Mouse (Mus musculus): ENCODE results near the gene Pacsin3.

Gene Pacsin3

GRCm38 (mm10) chr2:91255661-91256150, at the start of gene Pacsin3:
TSS of gene Pacsin3 (plus strand) at chr2:91255954.
- DNase-seq, result peak; percentile 80

GRCm38 (mm10) chr2:91206254-91206775, 49.4 kb upstream of the Pacsin3 start:
- DNase-seq, result no peak

DNA sequence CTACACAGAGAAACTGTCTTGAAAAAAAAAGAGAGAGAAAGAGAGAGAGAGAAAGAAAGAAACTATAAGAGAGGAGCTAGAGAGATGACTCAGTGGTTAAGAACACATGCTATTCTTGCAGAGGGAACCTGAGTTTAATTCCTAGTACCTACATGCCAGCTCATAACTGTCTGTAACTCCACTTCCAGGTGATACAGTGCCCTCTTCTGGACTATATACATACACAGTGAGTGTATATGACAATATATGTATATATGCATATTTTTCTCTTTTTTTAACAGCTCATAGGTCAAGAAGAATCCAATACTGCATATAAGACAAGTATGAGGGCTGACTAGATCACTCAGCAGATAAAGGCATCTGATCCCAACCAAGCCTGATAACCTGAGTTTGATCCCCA, 42.4 kb upstream of the Pacsin3 start:
- no peak for DNase-seq

DNA sequence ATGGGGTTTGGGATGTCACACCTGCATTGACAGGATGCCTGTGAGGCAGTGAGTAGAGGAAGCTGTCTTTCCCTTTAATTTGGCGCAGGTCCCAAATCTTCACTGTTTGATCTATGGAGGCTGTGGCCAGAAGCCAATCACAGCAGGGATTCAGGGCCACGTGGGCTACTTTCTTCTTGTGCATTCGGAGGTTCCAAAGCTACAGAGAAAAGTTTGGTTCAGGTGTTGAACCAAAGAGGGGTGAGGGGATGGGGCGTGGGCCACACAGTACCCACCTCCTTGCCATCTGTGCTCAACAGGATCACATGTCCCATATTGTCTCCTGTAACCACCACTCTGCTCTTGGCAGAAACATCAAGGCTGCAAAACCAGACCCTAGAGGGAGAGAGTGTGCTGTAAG, 38.7 kb upstream of the Pacsin3 start:
- DNase-seq, result no peak

- DNase-seq, result no peak
Observed at GRCm38 (mm10) chr2:91220501-91220900, 35.3 kb upstream of the Pacsin3 start.

DNA sequence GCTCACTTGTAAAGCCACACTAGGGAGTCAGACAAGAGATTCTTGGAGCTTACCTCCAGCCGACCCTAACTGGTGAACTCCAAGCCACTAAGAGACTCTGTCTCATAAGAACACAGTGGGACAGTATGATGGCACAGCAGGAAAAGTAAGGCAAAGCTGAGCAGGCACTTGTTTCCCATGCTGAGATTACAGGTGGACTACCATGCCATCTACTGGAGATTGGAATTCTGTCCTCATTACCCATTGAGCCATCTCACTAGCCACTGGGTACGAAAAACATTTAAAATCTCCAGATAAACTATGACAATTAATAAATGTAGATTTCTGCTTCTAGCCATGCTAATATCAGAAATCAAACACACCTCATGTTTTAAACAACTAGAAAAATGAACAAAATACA, 32.1 kb upstream of the Pacsin3 start:
- DNase-seq, result no peak

DNA sequence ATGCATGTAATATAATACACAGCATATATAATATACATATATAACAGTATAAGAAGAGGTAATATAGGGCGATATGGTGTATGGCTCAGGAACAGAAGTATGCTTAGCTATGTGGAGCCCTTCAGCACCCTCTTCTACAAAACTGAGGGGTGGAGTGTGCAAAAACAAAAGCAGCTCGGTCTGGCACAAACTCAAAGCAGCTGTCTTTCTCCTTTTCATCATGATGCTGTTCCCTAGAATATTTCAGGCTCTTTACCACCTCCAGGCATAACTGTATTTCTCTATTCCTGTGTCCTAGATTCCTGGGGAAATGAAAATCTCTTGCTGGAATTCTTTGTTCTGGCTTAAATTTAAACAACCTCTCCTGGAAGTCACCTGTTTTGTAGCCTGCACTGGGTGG, 26.0 kb upstream of the Pacsin3 start:
- DNase-seq, result no peak

DNA sequence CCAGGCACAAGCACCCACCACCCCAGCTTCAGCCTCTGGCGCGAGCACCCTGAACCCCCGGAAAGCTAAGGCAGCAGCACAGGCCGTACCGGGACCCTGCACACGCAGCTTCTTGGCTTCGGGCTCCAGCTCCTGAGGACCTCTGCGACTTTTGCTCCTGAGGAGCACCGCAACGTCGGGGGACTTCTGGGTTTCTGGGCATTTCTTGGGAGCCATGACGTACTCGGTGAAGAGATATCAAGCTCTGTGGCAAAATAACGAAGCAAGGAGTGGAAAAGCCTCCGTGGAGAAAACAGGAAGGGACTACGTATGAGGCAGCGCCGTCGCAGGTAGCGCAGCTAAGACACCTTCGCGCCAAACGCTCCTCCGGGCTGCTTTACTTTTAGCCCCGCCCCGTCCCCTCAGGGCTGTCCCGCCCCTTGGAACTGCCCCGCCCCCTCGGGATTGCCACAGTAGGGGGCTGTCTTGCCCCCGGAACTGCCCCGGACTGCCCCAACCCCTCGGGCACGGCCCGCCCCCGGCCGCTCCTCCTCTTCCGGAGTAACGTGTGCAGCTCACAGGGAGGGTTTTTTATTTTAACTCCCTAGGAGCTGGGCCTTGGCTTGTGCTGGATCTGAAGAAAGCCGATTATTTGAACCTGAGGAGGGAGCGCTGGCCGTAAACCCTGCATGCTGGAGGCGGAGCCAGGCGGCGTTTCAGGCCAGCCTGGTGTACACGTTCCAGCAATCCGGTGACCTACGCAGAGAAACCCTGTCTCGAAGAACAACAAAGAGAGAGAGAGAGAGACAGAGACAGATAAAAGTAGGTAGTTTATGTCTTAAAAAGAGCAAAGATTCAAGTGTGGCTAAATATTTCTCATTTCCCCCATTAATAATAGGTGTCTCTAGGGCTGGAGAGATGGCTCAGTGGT, 18.9 kb upstream of the Pacsin3 start, which contains the start of gene Ddb2:
Ddb2 (minus strand) TSS at position 382 of the 910 bp plus-strand sequence.
- DNase-seq, result peak; percentile 93

- DNase-seq, result peak; percentile 47
Observed at GRCm38 (mm10) chr2:91237511-91238080, 18.2 kb upstream of the Pacsin3 start.

DNA sequence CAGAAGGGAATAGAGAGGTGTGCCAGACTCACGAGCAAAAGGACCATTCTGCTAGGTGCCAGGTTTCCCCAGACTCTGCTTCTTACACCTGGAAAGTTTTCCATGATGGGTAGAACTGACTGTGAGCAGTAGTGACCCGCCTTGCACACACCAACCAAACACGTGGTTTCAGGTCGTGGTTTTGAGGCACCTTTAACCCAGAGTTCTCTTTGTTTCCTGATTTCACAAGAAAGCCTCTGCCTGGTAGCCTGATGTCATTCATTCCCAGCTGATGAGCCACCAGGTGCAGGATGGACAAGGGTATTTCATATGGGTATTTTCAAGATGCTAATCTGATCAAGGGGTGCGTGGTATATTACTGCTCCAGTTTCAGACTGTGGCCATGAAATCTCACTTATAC, 13.2 kb upstream of the Pacsin3 start:
- DNase-seq, result no peak

GRCm38 (mm10) chr2:91243416-91243815, 12.3 kb upstream of the Pacsin3 start:
- peak; percentile 58 for DNase-seq

GRCm38 (mm10) chr2:91244557-91245228, 11.1 kb upstream of the Pacsin3 start:
- DNase-seq, result no peak

- DNase-seq, result no peak
Observed at GRCm38 (mm10) chr2:91248366-91248765, 7.4 kb upstream of the Pacsin3 start.

- no peak for DNase-seq
Observed at GRCm38 (mm10) chr2:91252001-91252400, 3.8 kb upstream of the Pacsin3 start.

DNA sequence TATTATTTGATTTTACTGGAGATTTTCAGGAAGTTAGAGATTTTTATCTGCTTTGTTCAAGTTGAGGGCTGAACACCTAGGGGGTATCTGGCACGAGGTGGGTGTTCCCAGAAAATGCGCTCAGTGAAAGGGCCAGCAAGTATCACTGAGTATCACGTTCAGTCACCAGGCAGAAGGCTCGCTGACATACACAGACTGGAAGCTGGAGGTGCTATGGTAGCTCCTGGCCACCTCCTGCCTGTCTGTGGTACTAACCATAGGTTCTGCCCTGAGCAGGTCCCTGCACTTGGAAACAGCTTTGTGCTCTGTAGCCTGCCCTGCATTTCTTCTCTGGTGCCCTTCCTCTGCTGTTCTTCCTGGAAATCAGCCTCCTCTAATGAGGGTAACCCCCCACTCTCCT, 3.2 kb upstream of the Pacsin3 start:
- no peak for DNase-seq

GRCm38 (mm10) chr2:91254725-91255380, 901 bp upstream of the Pacsin3 start:
- no peak for DNase-seq

DNA sequence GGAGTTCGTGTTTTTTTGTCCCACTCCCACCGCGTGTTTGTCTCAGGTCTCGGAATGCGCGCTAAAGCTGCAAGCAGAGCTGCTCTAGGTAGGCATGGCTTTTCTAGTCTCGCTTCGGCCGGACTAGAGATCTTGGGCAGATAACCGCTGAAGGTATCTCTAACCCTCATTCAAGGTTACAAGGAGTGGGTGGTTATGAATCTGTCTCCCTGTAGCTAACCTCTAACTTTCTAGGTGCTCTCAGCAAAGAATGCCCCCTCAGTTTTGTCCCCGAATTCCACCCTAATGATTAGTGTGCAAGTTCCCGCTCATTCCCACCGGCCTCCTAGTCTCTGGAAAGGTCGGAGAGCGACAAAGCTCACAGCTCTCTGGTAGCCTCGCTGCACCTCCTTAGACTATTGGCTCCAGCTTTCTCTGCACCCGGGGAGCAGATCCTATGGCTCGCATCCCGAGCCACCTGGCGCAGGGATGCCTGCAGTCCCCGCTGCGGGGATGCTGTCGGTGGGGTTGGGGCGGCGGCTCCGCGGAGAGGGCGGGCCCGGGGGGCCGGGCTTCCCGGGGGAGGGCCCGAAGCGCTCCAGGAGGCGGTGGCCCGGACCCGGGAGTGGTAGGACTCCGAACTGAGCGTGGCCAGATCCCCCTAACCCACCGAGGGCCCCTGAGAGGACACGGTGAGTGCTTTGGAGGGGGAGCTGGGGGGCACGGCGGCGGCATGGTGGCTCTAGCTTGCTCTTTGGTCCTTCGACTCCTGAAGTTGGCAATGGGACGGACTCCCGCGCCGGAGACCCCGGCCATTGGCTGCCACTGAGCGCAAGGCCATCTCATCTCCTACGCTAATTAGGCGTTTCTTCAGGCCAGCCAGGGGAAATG, 737 bp downstream of the Pacsin3 start:
- DNase-seq, result peak; percentile 83

- DNase-seq, result peak; percentile 74
Observed at GRCm38 (mm10) chr2:91257126-91257980, 1.6 kb downstream of the Pacsin3 start.

DNA sequence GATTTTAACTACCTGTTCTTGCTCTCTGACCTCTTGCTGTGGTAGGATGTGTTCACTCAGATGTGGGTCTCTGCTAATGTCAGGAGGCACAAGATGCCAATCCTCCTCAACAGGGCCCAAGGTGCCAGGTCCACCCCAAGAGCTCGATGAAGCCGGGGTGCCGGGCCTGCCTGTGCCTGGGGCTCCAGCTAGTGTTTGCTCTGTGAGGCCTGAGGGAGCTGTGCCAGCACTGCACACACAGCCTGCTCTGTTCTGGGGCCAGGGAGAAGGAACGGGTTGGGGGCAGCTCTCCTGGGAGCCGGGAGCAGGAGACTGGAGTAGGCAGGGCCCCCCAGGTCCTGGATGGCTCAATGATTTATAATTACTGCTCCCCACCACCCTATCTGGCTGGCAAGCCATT, 2.3 kb downstream of the Pacsin3 start:
- DNase-seq, result peak; percentile 74

GRCm38 (mm10) chr2:91258830-91259229, 3.1 kb downstream of the Pacsin3 start:
- no peak for DNase-seq

DNA sequence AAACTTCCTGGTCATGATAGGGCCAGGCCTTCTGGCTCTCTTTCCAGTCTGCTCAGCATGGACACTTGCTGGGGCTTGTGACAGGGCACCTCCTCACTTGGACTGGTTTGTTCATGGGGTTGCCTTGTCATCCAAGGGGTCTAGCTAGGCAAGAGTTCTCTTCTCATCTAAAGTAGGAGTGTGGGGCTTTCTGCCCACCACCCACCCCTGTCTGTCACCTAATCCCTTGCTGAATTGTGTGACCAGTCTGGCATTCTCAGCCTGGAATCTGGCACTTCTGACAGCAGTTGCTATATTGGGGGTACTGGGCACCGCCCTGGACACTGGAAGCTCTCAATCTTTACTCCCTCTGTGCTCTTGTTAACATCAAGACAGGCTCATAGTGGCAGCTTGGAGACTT, 3.7 kb downstream of the Pacsin3 start:
- no peak for DNase-seq
